In genomic region chr13:48660221-48660734, GRCm38 (mm10) we compare ENCODE assay signal across 13 mouse cellular contexts. TPM values are rescaled to one million over a fixed set of nuclear protein-coding genes. Genes with fewer than 3 reads are reported as not detected.
A peak's percentile ranks its signal among the peaks of the same experiment; 100 is the strongest.
DNase-seq lines count a peak whose midpoint lies in the region; ATAC-seq lines count a peak whose summit lies in the region.
"Had no signal": no experiment of that assay in that cellular context is flagged by ENCODE, and none has a peak within 500 bp of the region (broad histone marks: within the 10 kb centered on the region; RNA-seq: fewer than 3 reads in every experiment).

No protein-coding gene starts in this region.

- peak overlapping the region; percentile 36 for H3K4me2 ChIP-seq in forebrain, embryonic 12.5 days
- H3K4me2 ChIP-seq in forebrain, embryonic 11.5 days (ENCODE audit: low read depth, low read length, severe bottlenecking), result no peak overlapping the region
- no peak overlapping the region for H3K4me2 ChIP-seq in kidney, embryonic 16.5 days (replicated peaks; ENCODE audit: low read depth, low read length)

- H3K4me3 ChIP-seq in forebrain, embryonic 12.5 days (replicated peaks), result no peak overlapping the region
- H3K4me3 ChIP-seq in forebrain, embryonic 11.5 days (ENCODE audit: low read depth, low read length), result no peak overlapping the region
- peak overlapping the region; percentile 9; the same call in 1 of the 2 replicates for H3K4me3 ChIP-seq in kidney, embryonic 16.5 days (ENCODE audit: low read length)

- H3K27ac ChIP-seq in forebrain, embryonic 12.5 days, result no peak overlapping the region
- no peak overlapping the region for H3K27ac ChIP-seq in forebrain, embryonic 11.5 days (ENCODE audit: low read depth, low read length)
- H3K27ac ChIP-seq in kidney, embryonic 16.5 days (ENCODE audit: low read length), result no peak overlapping the region

- 1% methylated on average over 11 of the region's 11 CpGs for WGBS in forebrain, embryonic 12.5 days
- 2% methylated on average over 11 of the region's 11 CpGs for WGBS in forebrain, embryonic 11.5 days
- WGBS in kidney, embryonic 16.5 days, result 2% methylated on average over 11 of the region's 11 CpGs

- no peak for DNase-seq in forebrain, embryonic 11.5 days (ENCODE audit: low spot score)
- no peak for DNase-seq in kidney, postnatal 25 days
- DNase-seq in urinary bladder, postnatal 14 days (ENCODE audit: low spot score), result peak; percentile 9
- no peak for DNase-seq in urinary bladder, adult 18-20 months (ENCODE audit: low spot score in 2 of 2)
- no peak for DNase-seq in gastrocnemius, postnatal 10 days
- no peak for DNase-seq in frontal cortex, adult 2 months (ENCODE audit: extremely low spot score in 1 of 2, low spot score in 1 of 2)
- DNase-seq: cerebellum, adult 9-10 months; midbrain, embryonic 14.5 days had no signal

- no peak for ATAC-seq in forebrain, embryonic 12.5 days (ENCODE audit: low FRiP score)
- ATAC-seq in forebrain, embryonic 11.5 days (replicated peaks; ENCODE audit: low FRiP score), result no peak
- ATAC-seq in kidney, embryonic 16.5 days (ENCODE audit: low FRiP score, low TSS enrichment), result no peak

- peaks cover 100% of the 10 kb centered on the region for H3K27me3 ChIP-seq in forebrain, embryonic 12.5 days
- H3K27me3 ChIP-seq in forebrain, embryonic 11.5 days (ENCODE audit: control insufficient read depth, insufficient read depth, low read length), result peaks cover 92% of the 10 kb centered on the region
- peaks cover 96% of the 10 kb centered on the region for H3K27me3 ChIP-seq in kidney, embryonic 16.5 days (ENCODE audit: insufficient read depth, low read length)

- H3K36me3 ChIP-seq in forebrain, embryonic 12.5 days (replicated peaks), result no peaks in the 10 kb centered on the region
- no peaks in the 10 kb centered on the region for H3K36me3 ChIP-seq in forebrain, embryonic 11.5 days (ENCODE audit: control insufficient read depth, insufficient read depth, low read length)
- H3K36me3 ChIP-seq in kidney, embryonic 16.5 days (ENCODE audit: insufficient read depth, low read length), result no peaks in the 10 kb centered on the region

- no peaks in the 10 kb centered on the region for H3K9me3 ChIP-seq in forebrain, embryonic 12.5 days
- H3K9me3 ChIP-seq in forebrain, embryonic 11.5 days (ENCODE audit: control insufficient read depth, low read length), result no peaks in the 10 kb centered on the region
- no peaks in the 10 kb centered on the region for H3K9me3 ChIP-seq in kidney, embryonic 16.5 days (ENCODE audit: low read length)

- H3K4me1 ChIP-seq in forebrain, embryonic 12.5 days, result peaks cover 27% of the 10 kb centered on the region
- peaks cover 18% of the 10 kb centered on the region for H3K4me1 ChIP-seq in forebrain, embryonic 11.5 days (replicated peaks; ENCODE audit: control insufficient read depth, insufficient read depth, low read length)
- H3K4me1 ChIP-seq in kidney, embryonic 16.5 days (ENCODE audit: insufficient read depth, low read length), result peaks cover 20% of the 10 kb centered on the region

- no peak overlapping the region for H3K9ac ChIP-seq in forebrain, embryonic 12.5 days
- H3K9ac ChIP-seq in forebrain, embryonic 11.5 days (ENCODE audit: low read length), result no peak overlapping the region
- H3K9ac ChIP-seq in kidney, embryonic 16.5 days (replicated peaks; ENCODE audit: low read length), result no peak overlapping the region

RNA-seq across cellular contexts. Expression of gene Barx1, which starts 2.5 kb away (rescaled TPM):
- polyA plus RNA-seq in forebrain, embryonic 12.5 days (2016; fragmentation: Nextera tagmentation; extraction: Ambion mirVana), result 0.88 and 2.2 TPM in 2 replicates
- 1.0 and 1.4 TPM in 2 replicates for polyA plus RNA-seq in forebrain, embryonic 11.5 days (2014; fragmentation: Nextera tagmentation; extraction: Ambion mirVana)
- 0.11 and 0.13 TPM in 2 replicates for polyA plus RNA-seq in kidney, embryonic 16.5 days (2015; fragmentation: Nextera tagmentation; extraction: Ambion mirVana)
- total RNA-seq in gastrocnemius, postnatal 10 days (2021), result not detected
- polyA plus RNA-seq in frontal cortex, adult 2 months (2012; rRNA removed), result not detected in 2 replicates
- total RNA-seq: heart, postnatal 10 days; layer of hippocampus, adult 18-20 months; liver, adult 2 months had no signal
- polyA plus RNA-seq: liver, adult 2 months; midbrain, embryonic 14.5 days had no signal

RNA-seq across cellular contexts. Expression of gene Ptpdc1, which starts 34.8 kb away (rescaled TPM):
- 16.1 and 19.3 TPM in 2 replicates for polyA plus RNA-seq in forebrain, embryonic 12.5 days (2016; fragmentation: Nextera tagmentation; extraction: Ambion mirVana)
- polyA plus RNA-seq in forebrain, embryonic 11.5 days (2014; fragmentation: Nextera tagmentation; extraction: Ambion mirVana), result 16.1 and 18.0 TPM in 2 replicates
- polyA plus RNA-seq in kidney, embryonic 16.5 days (2015; fragmentation: Nextera tagmentation; extraction: Ambion mirVana), result 11.4 and 12.3 TPM in 2 replicates
- 10 to 100 TPM in 1 of 2 experiments, 1 to 10 TPM in 1; 8.1 to 10.4 TPM for total RNA-seq in gastrocnemius, postnatal 10 days (2021)
- polyA plus RNA-seq in frontal cortex, adult 2 months (2012; rRNA removed), result 24.0 and 24.8 TPM in 2 replicates
